Mouse (Mus musculus): Measurements from ENCODE around the gene Echdc1. TPM values are rescaled to one million over a fixed set of nuclear protein-coding genes. Genes with fewer than 3 reads are reported as not detected.

Gene Echdc1
- total RNA-seq, 2 experiments from 2014 or later = 20.3 to 22.3 TPM

Other genes with a start within 250 kb of the Echdc1 start
- gene Soga3, start 169.3 kb upstream of the Echdc1 start, total RNA-seq (2021) = under 1 TPM; 0.42 to 0.49 TPM
- not detected for gene Gm49353, start 114.2 kb upstream of the Echdc1 start, total RNA-seq (2021)
- 1 to 10 TPM; 5.1 to 6.0 TPM for gene 9330159F19Rik, start 101.6 kb upstream of the Echdc1 start, total RNA-seq (2021)
- 10 to 100 TPM; 48.5 to 58.4 TPM for gene Rnf146, start 49.3 kb downstream of the Echdc1 start, total RNA-seq (2021)
- 1 to 10 TPM; 6.1 to 7.0 TPM for gene Rspo3, start 222.7 kb downstream of the Echdc1 start, total RNA-seq (2021)

All from gastrocnemius, postnatal 4 days (tissue).